Mouse (Mus musculus): ENCODE results near the gene E2f2.

- TF ChIP-seq CTCF (IDR thresholded peaks at IDR 0.05), result peak; percentile 61
- TF ChIP-seq POLR2A (IDR thresholded peaks at IDR 0.05; ENCODE audit: insufficient read depth, low read depth, low read length), result no peak
Observed at GRCm38 (mm10) chr4:136158498-136158897, 13.7 kb upstream of the E2f2 start.
